Mouse (Mus musculus): ENCODE data around the gene Serinc3. TPM values are rescaled to one million over a fixed set of nuclear protein-coding genes. Genes with fewer than 3 reads are reported as not detected.
A peak's percentile ranks its signal among the peaks of the same experiment; 100 is the strongest.

Gene Serinc3
- polyA plus RNA-seq, 1 experiment from 2014 or later = 31.2 TPM

- no peak overlapping the region for H3K4me2 ChIP-seq
- H3K36me3 ChIP-seq = peaks cover 68% of the 10 kb centered on the region
- no peaks in the 10 kb centered on the region for H3K9me3 ChIP-seq
- no peaks in the 10 kb centered on the region for H3K4me1 ChIP-seq (replicated peaks)
- no peak for ATAC-seq (ENCODE audit: low FRiP score, low read depth)
- no peaks in the 10 kb centered on the region for H3K27me3 ChIP-seq
- no peak overlapping the region for H3K9ac ChIP-seq
- 86% methylated on average over 3 of the region's 3 CpGs for WGBS
- no peak overlapping the region for H3K27ac ChIP-seq (replicated peaks)
- no peak overlapping the region for H3K4me3 ChIP-seq
Observed at GRCm38 (mm10) chr2:163616652-163617227, 28.2 kb downstream of the Serinc3 start.

GRCm38 (mm10) chr2:163615906-163616651 is 28.9 kb downstream of the Serinc3 start:
- no peak overlapping the region for H3K4me3 ChIP-seq
- H3K4me2 ChIP-seq = no peak overlapping the region
- H3K9me3 ChIP-seq = no peaks in the 10 kb centered on the region
- peaks cover 63% of the 10 kb centered on the region for H3K36me3 ChIP-seq
- ATAC-seq (ENCODE audit: low FRiP score, low read depth) = no peak
- no peak overlapping the region for H3K9ac ChIP-seq
- no peak overlapping the region for H3K27ac ChIP-seq (replicated peaks)
- WGBS = 94% methylated on average over 4 of the region's 4 CpGs
- H3K4me1 ChIP-seq (replicated peaks) = no peaks in the 10 kb centered on the region
- no peaks in the 10 kb centered on the region for H3K27me3 ChIP-seq

- H3K36me3 ChIP-seq = peaks cover 60% of the 10 kb centered on the region
- ATAC-seq (ENCODE audit: low FRiP score, low read depth) = no peak
- H3K27me3 ChIP-seq = no peaks in the 10 kb centered on the region
- H3K9ac ChIP-seq = no peak overlapping the region
- no peak overlapping the region for H3K27ac ChIP-seq (replicated peaks)
- H3K4me2 ChIP-seq = no peak overlapping the region
- H3K9me3 ChIP-seq = no peaks in the 10 kb centered on the region
- H3K4me1 ChIP-seq (replicated peaks) = no peaks in the 10 kb centered on the region
- WGBS = 89% methylated on average over 9 of the region's 9 CpGs
- H3K4me3 ChIP-seq = no peak overlapping the region
Observed at GRCm38 (mm10) chr2:163615401-163615800, 29.5 kb downstream of the Serinc3 start.

GRCm38 (mm10) chr2:163613990-163614389 is 30.9 kb downstream of the Serinc3 start:
- H3K27me3 ChIP-seq = no peaks in the 10 kb centered on the region
- no peak for ATAC-seq (ENCODE audit: low FRiP score, low read depth)
- WGBS = 93% methylated on average over 4 of the region's 4 CpGs
- no peak overlapping the region for H3K9ac ChIP-seq
- H3K36me3 ChIP-seq = peaks cover 47% of the 10 kb centered on the region
- no peaks in the 10 kb centered on the region for H3K9me3 ChIP-seq
- no peak overlapping the region for H3K4me2 ChIP-seq
- H3K27ac ChIP-seq (replicated peaks) = no peak overlapping the region
- no peaks in the 10 kb centered on the region for H3K4me1 ChIP-seq (replicated peaks)
- H3K4me3 ChIP-seq = no peak overlapping the region

- no peaks in the 10 kb centered on the region for H3K4me1 ChIP-seq (replicated peaks)
- no peak overlapping the region for H3K4me2 ChIP-seq
- no peak overlapping the region for H3K9ac ChIP-seq
- H3K4me3 ChIP-seq = no peak overlapping the region
- H3K27ac ChIP-seq (replicated peaks) = no peak overlapping the region
- 91% methylated on average over 5 of the region's 5 CpGs for WGBS
- H3K9me3 ChIP-seq = no peaks in the 10 kb centered on the region
- no peak for ATAC-seq (ENCODE audit: low FRiP score, low read depth)
- no peaks in the 10 kb centered on the region for H3K27me3 ChIP-seq
- H3K36me3 ChIP-seq = peaks cover 43% of the 10 kb centered on the region
Observed at GRCm38 (mm10) chr2:163613206-163613605, 31.7 kb downstream of the Serinc3 start.

- no peak overlapping the region for H3K9ac ChIP-seq
- no peak overlapping the region for H3K4me3 ChIP-seq
- H3K4me1 ChIP-seq (replicated peaks) = no peaks in the 10 kb centered on the region
- 88% methylated on average over 9 of the region's 9 CpGs for WGBS
- H3K4me2 ChIP-seq = no peak overlapping the region
- peaks cover 34% of the 10 kb centered on the region for H3K36me3 ChIP-seq
- H3K27me3 ChIP-seq = no peaks in the 10 kb centered on the region
- no peaks in the 10 kb centered on the region for H3K9me3 ChIP-seq
- no peak for ATAC-seq (ENCODE audit: low FRiP score, low read depth)
- no peak overlapping the region for H3K27ac ChIP-seq (replicated peaks)
Observed at GRCm38 (mm10) chr2:163611176-163611575, 33.8 kb downstream of the Serinc3 start.

- 0 out of 2 replicates have a peak, but pooled peaks cover under 1% of the 10 kb centered on the region for H3K4me1 ChIP-seq (replicated peaks)
- H3K4me2 ChIP-seq = no peak overlapping the region
- WGBS = 88% methylated on average over 12 of the region's 12 CpGs
- peaks cover 19% of the 10 kb centered on the region for H3K36me3 ChIP-seq
- no peaks in the 10 kb centered on the region for H3K27me3 ChIP-seq
- H3K9ac ChIP-seq = no peak overlapping the region
- H3K9me3 ChIP-seq = no peaks in the 10 kb centered on the region
- H3K4me3 ChIP-seq = no peak overlapping the region
- ATAC-seq (ENCODE audit: low FRiP score, low read depth) = no peak
- H3K27ac ChIP-seq (replicated peaks) = no peak overlapping the region
Observed at GRCm38 (mm10) chr2:163609281-163609975, 35.5 kb downstream of the Serinc3 start.

- no peak overlapping the region for H3K27ac ChIP-seq (replicated peaks)
- no peak overlapping the region for H3K9ac ChIP-seq
- H3K36me3 ChIP-seq = peaks cover 5% of the 10 kb centered on the region; the same call in 1 of the 2 replicates
- WGBS = 94% methylated on average over 7 of the region's 7 CpGs
- no peak overlapping the region for H3K4me3 ChIP-seq
- no peak for ATAC-seq (ENCODE audit: low FRiP score, low read depth)
- H3K4me2 ChIP-seq = no peak overlapping the region
- H3K4me1 ChIP-seq (replicated peaks) = peaks cover 11% of the 10 kb centered on the region
- H3K27me3 ChIP-seq = no peaks in the 10 kb centered on the region
- H3K9me3 ChIP-seq = no peaks in the 10 kb centered on the region
Observed at GRCm38 (mm10) chr2:163608008-163608407, 36.9 kb downstream of the Serinc3 start.

- no peaks in the 10 kb centered on the region for H3K9me3 ChIP-seq
- 89% methylated on average over 7 of the region's 7 CpGs for WGBS
- peaks cover 4% of the 10 kb centered on the region; the same call in 1 of the 2 replicates for H3K36me3 ChIP-seq
- H3K9ac ChIP-seq = no peak overlapping the region
- H3K27me3 ChIP-seq = no peaks in the 10 kb centered on the region
- H3K4me2 ChIP-seq = no peak overlapping the region
- H3K27ac ChIP-seq (replicated peaks) = no peak overlapping the region
- no peak for ATAC-seq (ENCODE audit: low FRiP score, low read depth)
- H3K4me1 ChIP-seq (replicated peaks) = peaks cover 20% of the 10 kb centered on the region
- H3K4me3 ChIP-seq = no peak overlapping the region
Observed at GRCm38 (mm10) chr2:163606161-163606560, 38.8 kb downstream of the Serinc3 start.

GRCm38 (mm10) chr2:163602101-163602971 is 42.6 kb downstream of the Serinc3 start, which contains the start of gene Ttpal:
Ttpal (plus strand) TSS chr2:163602314.
- Histone ChIP-seq H3K27me3 (no peaks in the 10 kb centered on the region), H3K4me2 (peak within 1 kb of the TSS; percentile 85), H3K27ac (replicated peaks) (peak within 1 kb of the TSS; percentile 97), H3K9ac (peak within 1 kb of the TSS; percentile 95), H3K4me3 (peak within 1 kb of the TSS; percentile 76), H3K4me1 (replicated peaks) (peaks cover 20% of the 10 kb centered on the region), H3K9me3 (no peaks in the 10 kb centered on the region), H3K36me3 (no peaks in the 10 kb centered on the region)
- peak; percentile 94 for ATAC-seq (ENCODE audit: low FRiP score, low read depth)
- 1% methylated on average over 57 of the region's 57 CpGs for WGBS

GRCm38 (mm10) chr2:163601712-163602100 is 43.2 kb downstream of the Serinc3 start:
- Histone ChIP-seq H3K9ac (peak overlapping the region; percentile 95; the same call in 1 of the 2 replicates), H3K4me2 (peak overlapping the region; percentile 85), H3K4me1 (replicated peaks) (peaks cover 20% of the 10 kb centered on the region), H3K4me3 (peak overlapping the region; percentile 76), H3K36me3 (no peaks in the 10 kb centered on the region), H3K9me3 (no peaks in the 10 kb centered on the region), H3K27me3 (no peaks in the 10 kb centered on the region), H3K27ac (replicated peaks) (peak overlapping the region; percentile 97)
- no peak for ATAC-seq (ENCODE audit: low FRiP score, low read depth)
- WGBS = 76% methylated on average over 7 of the region's 7 CpGs

Data from hindbrain, embryonic 15.5 days (tissue).